Mouse (Mus musculus): ENCODE results near the gene Arhgap15.

DNA sequence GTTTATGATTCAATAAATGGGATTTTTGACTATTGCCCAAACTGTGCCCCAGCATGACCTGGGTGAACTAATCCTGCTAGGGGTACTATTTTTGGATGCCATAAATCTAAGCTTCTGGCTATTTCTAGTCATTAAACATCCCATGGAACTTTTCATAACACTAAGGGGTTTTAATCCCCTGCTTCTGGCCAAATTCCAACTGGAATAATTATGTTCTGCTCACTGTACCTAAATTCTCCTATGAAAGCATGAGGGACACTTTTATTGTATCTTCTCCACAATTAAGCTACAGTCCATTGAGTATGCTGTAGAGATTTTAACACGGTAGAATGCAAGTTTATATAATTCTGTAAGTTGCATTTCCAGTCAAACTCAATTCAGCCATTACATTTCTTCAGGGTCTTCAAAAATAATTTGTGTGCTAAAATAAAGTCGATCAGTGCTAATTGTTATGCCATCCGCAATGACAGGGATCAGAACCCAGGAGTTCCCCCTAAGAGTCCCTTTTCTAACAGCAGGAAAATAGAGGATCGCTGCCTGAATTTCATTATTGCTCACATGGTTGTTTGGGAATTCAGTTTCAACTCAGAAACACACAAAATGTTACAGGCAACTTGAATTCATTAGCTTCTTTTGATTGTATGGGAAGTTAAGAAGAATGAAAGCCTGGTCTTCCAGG, 671.1 kb downstream of the Arhgap15 start:
- TF ChIP-seq CTCF (IDR thresholded peaks at IDR 0.05) (no peak), EP300 (IDR thresholded peaks at IDR 0.05; ENCODE audit: insufficient read depth, low read depth, low read length) (no peak), POLR2A (IDR thresholded peaks at IDR 0.05; ENCODE audit: insufficient read depth, low read depth, low read length) (no peak)

Measured in heart, adult 2 months (tissue).